Mouse (Mus musculus): Measurements from ENCODE around the gene Arhgap33. TPM values are rescaled to one million over a fixed set of nuclear protein-coding genes. Genes with fewer than 3 reads are reported as not detected.
"Not testable (repeated sequence)": the region's sequence is repeated elsewhere in the genome, so short reads cannot be mapped to it uniquely, and the experiment has no call there.

Arhgap33 gene
- polyA plus RNA-seq, 1 experiment from 2014 or later, result 5.6 TPM

GRCm38 (mm10) chr7:30490251-30490956 lies 44.5 kb downstream of the Arhgap33 start:
- Histone ChIP-seq H3K36me3 (ENCODE audit: control insufficient read depth, insufficient read depth, low read length) (no peaks in the 10 kb centered on the region), H3K4me2 (ENCODE audit: low read depth, low read length) (no peak overlapping the region), H3K9ac (ENCODE audit: low read depth, low read length) (no peak overlapping the region), H3K4me3 (ENCODE audit: low read length) (no peak overlapping the region), H3K4me1 (ENCODE audit: control insufficient read depth, insufficient read depth, low read length) (peaks cover 3% of the 10 kb centered on the region; the same call in 1 of the 2 replicates), H3K27me3 (replicated peaks; ENCODE audit: control insufficient read depth, insufficient read depth, low read length) (no peaks in the 10 kb centered on the region), H3K27ac (ENCODE audit: low read length) (no peak overlapping the region), H3K9me3 (ENCODE audit: control insufficient read depth, low read length) (no peaks in the 10 kb centered on the region)
- 32% methylated on average over 16 of the region's 16 CpGs for WGBS
- ATAC-seq, result no peak

GRCm38 (mm10) chr7:30484250-30484649 lies 50.6 kb downstream of the Arhgap33 start:
- no peak overlapping the region for H3K4me3 ChIP-seq (ENCODE audit: low read length)
- WGBS, result 16% methylated on average over 8 of the region's 8 CpGs
- no peaks in the 10 kb centered on the region for H3K36me3 ChIP-seq (ENCODE audit: control insufficient read depth, insufficient read depth, low read length)
- H3K4me1 ChIP-seq (ENCODE audit: control insufficient read depth, insufficient read depth, low read length), result no peaks in the 10 kb centered on the region
- H3K27ac ChIP-seq (ENCODE audit: low read length), result no peak overlapping the region
- H3K27me3 ChIP-seq (replicated peaks; ENCODE audit: control insufficient read depth, insufficient read depth, low read length), result peaks cover 4% of the 10 kb centered on the region; the same call in 1 of the 2 replicates
- no peaks in the 10 kb centered on the region for H3K9me3 ChIP-seq (ENCODE audit: control insufficient read depth, low read length)
- H3K9ac ChIP-seq (ENCODE audit: low read depth, low read length), result no peak overlapping the region
- ATAC-seq, result no peak
- no peak overlapping the region for H3K4me2 ChIP-seq (ENCODE audit: low read depth, low read length)

GRCm38 (mm10) chr7:30477415-30478381 lies 57.2 kb downstream of the Arhgap33 start:
- no peaks in the 10 kb centered on the region for H3K9me3 ChIP-seq (ENCODE audit: control insufficient read depth, low read length)
- H3K27me3 ChIP-seq (replicated peaks; ENCODE audit: control insufficient read depth, insufficient read depth, low read length), result peaks cover 4% of the 10 kb centered on the region; the same call in 1 of the 2 replicates
- H3K4me2 ChIP-seq (ENCODE audit: low read depth, low read length), result peak overlapping the region; percentile 55
- no peaks in the 10 kb centered on the region for H3K36me3 ChIP-seq (ENCODE audit: control insufficient read depth, insufficient read depth, low read length)
- peak overlapping the region; percentile 33 for H3K4me3 ChIP-seq (ENCODE audit: low read length)
- H3K9ac ChIP-seq (ENCODE audit: low read depth, low read length), result no peak overlapping the region
- no peak overlapping the region for H3K27ac ChIP-seq (ENCODE audit: low read length)
- no peak for ATAC-seq
- 7% methylated on average over 32 of the region's 32 CpGs for WGBS
- H3K4me1 ChIP-seq (ENCODE audit: control insufficient read depth, insufficient read depth, low read length), result peaks cover 8% of the 10 kb centered on the region

GRCm38 (mm10) chr7:30476136-30476535 lies 58.7 kb downstream of the Arhgap33 start:
- H3K36me3 ChIP-seq (ENCODE audit: control insufficient read depth, insufficient read depth, low read length); ATAC-seq: not testable (repeated sequence)

GRCm38 (mm10) chr7:30474999-30475398 lies 59.9 kb downstream of the Arhgap33 start:
- 47% methylated on average over 4 of the region's 4 CpGs for WGBS
- H3K36me3 ChIP-seq (ENCODE audit: control insufficient read depth, insufficient read depth, low read length), result no peaks in the 10 kb centered on the region
- H3K4me2 ChIP-seq (ENCODE audit: low read depth, low read length), result no peak overlapping the region
- H3K27me3 ChIP-seq (replicated peaks; ENCODE audit: control insufficient read depth, insufficient read depth, low read length), result no peaks in the 10 kb centered on the region
- no peak overlapping the region for H3K9ac ChIP-seq (ENCODE audit: low read depth, low read length)
- no peak overlapping the region for H3K4me3 ChIP-seq (ENCODE audit: low read length)
- peak; percentile 94 for ATAC-seq
- no peaks in the 10 kb centered on the region for H3K9me3 ChIP-seq (ENCODE audit: control insufficient read depth, low read length)
- peak overlapping the region; percentile 34; the same call in 1 of the 2 replicates for H3K27ac ChIP-seq (ENCODE audit: low read length)
- H3K4me1 ChIP-seq (ENCODE audit: control insufficient read depth, insufficient read depth, low read length), result peaks cover 8% of the 10 kb centered on the region

More at GRCm38 (mm10) chr7:30476136-30476535, 58.7 kb downstream of the Arhgap33 start:
- H3K27ac ChIP-seq (ENCODE audit: low read length); H3K4me3 ChIP-seq (ENCODE audit: low read length); H3K4me1 ChIP-seq (ENCODE audit: control insufficient read depth, insufficient read depth, low read length); H3K9ac ChIP-seq (ENCODE audit: low read depth, low read length); H3K27me3 ChIP-seq (replicated peaks; ENCODE audit: control insufficient read depth, insufficient read depth, low read length); H3K9me3 ChIP-seq (ENCODE audit: control insufficient read depth, low read length); H3K4me2 ChIP-seq (ENCODE audit: low read depth, low read length): not testable (repeated sequence)
- WGBS, result 86% methylated on average over 7 of the region's 7 CpGs

- H3K9ac ChIP-seq (ENCODE audit: low read depth, low read length), result no peak overlapping the region
- no peak overlapping the region for H3K27ac ChIP-seq (ENCODE audit: low read length)
- no peaks in the 10 kb centered on the region for H3K36me3 ChIP-seq (ENCODE audit: control insufficient read depth, insufficient read depth, low read length)
- no peak overlapping the region for H3K4me2 ChIP-seq (ENCODE audit: low read depth, low read length)
- H3K4me1 ChIP-seq (ENCODE audit: control insufficient read depth, insufficient read depth, low read length), result 0 out of 2 replicates have a peak, but pooled peaks cover under 1% of the 10 kb centered on the region
- no peaks in the 10 kb centered on the region for H3K9me3 ChIP-seq (ENCODE audit: control insufficient read depth, low read length)
- no peak overlapping the region for H3K4me3 ChIP-seq (ENCODE audit: low read length)
- H3K27me3 ChIP-seq (replicated peaks; ENCODE audit: control insufficient read depth, insufficient read depth, low read length), result peaks cover 3% of the 10 kb centered on the region; the same call in 1 of the 2 replicates
- ATAC-seq, result no peak
- 56% methylated on average over 5 of the region's 5 CpGs for WGBS
Observed at GRCm38 (mm10) chr7:30472411-30472810, 62.4 kb downstream of the Arhgap33 start.

Small RNA genes lying within 50 kb of the gene (microRNA-seq; reads per million reads assigned to microRNA genes)
- gene Gm38670, result not detected

Other genes starting within 250 kb of the Arhgap33 start
- 20.9 and 22.1 TPM in 2 replicates for gene Clip3, start 243.3 kb downstream of the Arhgap33 start, polyA plus RNA-seq (2015; fragmentation: Nextera tagmentation; extraction: Ambion mirVana)
- gene Alkbh6, start 226.3 kb downstream of the Arhgap33 start, polyA plus RNA-seq (2015; fragmentation: Nextera tagmentation; extraction: Ambion mirVana), result 68.8 and 70.6 TPM in 2 replicates
- 58.9 and 59.7 TPM in 2 replicates for gene Syne4, start 220.3 kb downstream of the Arhgap33 start, polyA plus RNA-seq (2015; fragmentation: Nextera tagmentation; extraction: Ambion mirVana)
- 0.61 and 2.8 TPM in 2 replicates for gene E130208F15Rik, start 213.3 kb downstream of the Arhgap33 start, polyA plus RNA-seq (2015; fragmentation: Nextera tagmentation; extraction: Ambion mirVana)
- gene Sdhaf1, start 211.2 kb downstream of the Arhgap33 start, polyA plus RNA-seq (2015; fragmentation: Nextera tagmentation; extraction: Ambion mirVana), result 13.8 and 14.3 TPM in 2 replicates
- gene Lrfn3, start 172.3 kb downstream of the Arhgap33 start, polyA plus RNA-seq (2015; fragmentation: Nextera tagmentation; extraction: Ambion mirVana), result 2.5 and 3.0 TPM in 2 replicates
- 55.2 and 59.9 TPM in 2 replicates for gene Tyrobp, start 121.3 kb downstream of the Arhgap33 start, polyA plus RNA-seq (2015; fragmentation: Nextera tagmentation; extraction: Ambion mirVana)
- gene Hcst, start 115.2 kb downstream of the Arhgap33 start, polyA plus RNA-seq (2015; fragmentation: Nextera tagmentation; extraction: Ambion mirVana), result 2.4 and 3.1 TPM in 2 replicates
- gene Nfkbid, start 113.3 kb downstream of the Arhgap33 start, polyA plus RNA-seq (2015; fragmentation: Nextera tagmentation; extraction: Ambion mirVana), result 2.6 TPM in 2 replicates
- gene Aplp1, start 89.5 kb downstream of the Arhgap33 start, polyA plus RNA-seq (2015; fragmentation: Nextera tagmentation; extraction: Ambion mirVana), result 32.4 and 33.3 TPM in 2 replicates
- 1.0 and 1.1 TPM in 2 replicates for gene Kirrel2, start 77.4 kb downstream of the Arhgap33 start, polyA plus RNA-seq (2015; fragmentation: Nextera tagmentation; extraction: Ambion mirVana)
- gene Nphs1, start 76.7 kb downstream of the Arhgap33 start, polyA plus RNA-seq (2015; fragmentation: Nextera tagmentation; extraction: Ambion mirVana), result 0.94 and 1.8 TPM in 2 replicates
- gene Prodh2, start 41.4 kb downstream of the Arhgap33 start, polyA plus RNA-seq (2015; fragmentation: Nextera tagmentation; extraction: Ambion mirVana), result 9.9 and 13.0 TPM in 2 replicates
- 48.4 and 53.8 TPM in 2 replicates for gene Hspb6, start 17.1 kb upstream of the Arhgap33 start, polyA plus RNA-seq (2015; fragmentation: Nextera tagmentation; extraction: Ambion mirVana)
- 6.3 and 7.6 TPM in 2 replicates for gene Proser3, start 17.2 kb upstream of the Arhgap33 start, polyA plus RNA-seq (2015; fragmentation: Nextera tagmentation; extraction: Ambion mirVana)
- gene Lin37, start 24.8 kb upstream of the Arhgap33 start, polyA plus RNA-seq (2015; fragmentation: Nextera tagmentation; extraction: Ambion mirVana), result 44.5 and 50.0 TPM in 2 replicates
- 71.2 and 73.8 TPM in 2 replicates for gene U2af1l4, start 28.2 kb upstream of the Arhgap33 start, polyA plus RNA-seq (2015; fragmentation: Nextera tagmentation; extraction: Ambion mirVana)
- gene Gm49396, start 28.3 kb upstream of the Arhgap33 start, polyA plus RNA-seq (2015; fragmentation: Nextera tagmentation; extraction: Ambion mirVana), result 9.2 and 9.3 TPM in 2 replicates
- gene Psenen, start 28.6 kb upstream of the Arhgap33 start, polyA plus RNA-seq (2015; fragmentation: Nextera tagmentation; extraction: Ambion mirVana), result 158 and 168 TPM in 2 replicates
- 3.7 and 5.4 TPM in 2 replicates for gene Igflr1, start 30.4 kb upstream of the Arhgap33 start, polyA plus RNA-seq (2015; fragmentation: Nextera tagmentation; extraction: Ambion mirVana)
- 6.8 and 7.1 TPM in 2 replicates for gene Kmt2b, start 53.7 kb upstream of the Arhgap33 start, polyA plus RNA-seq (2015; fragmentation: Nextera tagmentation; extraction: Ambion mirVana)
- gene Zbtb32, start 63.8 kb upstream of the Arhgap33 start, polyA plus RNA-seq (2015; fragmentation: Nextera tagmentation; extraction: Ambion mirVana), result 1.2 and 1.9 TPM in 2 replicates
- 5.9 and 7.3 TPM in 2 replicates for gene Upk1a, start 77.8 kb upstream of the Arhgap33 start, polyA plus RNA-seq (2015; fragmentation: Nextera tagmentation; extraction: Ambion mirVana)
- gene Cox6b1, start 91.1 kb upstream of the Arhgap33 start, polyA plus RNA-seq (2015; fragmentation: Nextera tagmentation; extraction: Ambion mirVana), result 1,335 and 1,344 TPM in 2 replicates
- gene Etv2, start 100.8 kb upstream of the Arhgap33 start, polyA plus RNA-seq (2015; fragmentation: Nextera tagmentation; extraction: Ambion mirVana), result not detected in 2 replicates
- gene Rbm42, start 115.3 kb upstream of the Arhgap33 start, polyA plus RNA-seq (2015; fragmentation: Nextera tagmentation; extraction: Ambion mirVana), result 93.8 and 95.7 TPM in 2 replicates
- 33.7 and 39.4 TPM in 2 replicates for gene Haus5, start 129.9 kb upstream of the Arhgap33 start, polyA plus RNA-seq (2015; fragmentation: Nextera tagmentation; extraction: Ambion mirVana)
- gene Pmis2, start 136.5 kb upstream of the Arhgap33 start, polyA plus RNA-seq (2015; fragmentation: Nextera tagmentation; extraction: Ambion mirVana), result not detected in 2 replicates
- 4.7 and 4.8 TPM in 2 replicates for gene 2200002J24Rik, start 163.9 kb upstream of the Arhgap33 start, polyA plus RNA-seq (2015; fragmentation: Nextera tagmentation; extraction: Ambion mirVana)
- gene Atp4a, start 177.1 kb upstream of the Arhgap33 start, polyA plus RNA-seq (2015; fragmentation: Nextera tagmentation; extraction: Ambion mirVana), result 1.6 and 2.5 TPM in 2 replicates
- gene Tmem147, start 194.5 kb upstream of the Arhgap33 start, polyA plus RNA-seq (2015; fragmentation: Nextera tagmentation; extraction: Ambion mirVana), result 242 and 249 TPM in 2 replicates
- gene Gapdhs, start 208.6 kb upstream of the Arhgap33 start, polyA plus RNA-seq (2015; fragmentation: Nextera tagmentation; extraction: Ambion mirVana), result 0.32 TPM in 1 of 2 replicates, not detected in the other
- 0.89 and 1.6 TPM in 2 replicates for gene Sbsn, start 216.4 kb upstream of the Arhgap33 start, polyA plus RNA-seq (2015; fragmentation: Nextera tagmentation; extraction: Ambion mirVana)
- 4.4 and 5.8 TPM in 2 replicates for gene Dmkn, start 228.7 kb upstream of the Arhgap33 start, polyA plus RNA-seq (2015; fragmentation: Nextera tagmentation; extraction: Ambion mirVana)